Mouse (Mus musculus): Measurements from ENCODE around the gene Rexo1.

GRCm38 (mm10) chr10:80603364-80603763 is 42.0 kb upstream of the Rexo1 start:
- no peak for TF ChIP-seq CTCF (IDR thresholded peaks at IDR 0.05; ENCODE audit: borderline replicate concordance, control insufficient read depth, extremely low read depth, insufficient read depth, low read length, poor library complexity)
- no peak for TF ChIP-seq POLR2A (IDR thresholded peaks at IDR 0.05; ENCODE audit: control insufficient read depth, extremely low read depth, insufficient read depth, low read length, poor library complexity)
